Mouse (Mus musculus) C2C12 (cell line): ENCODE measurements at regions not wholly inside any gene's neighbourhood (a gene's known extent, or its start where the extent isn't known, plus 50 kb on each side); places are given as distances from the start of the nearest gene placed in this dataset.

Experiments
- CTCF ChIP-seq: IDR thresholded peaks from one replicate; pipeline ENCODE4 v1.5.1; 2011; ENCODE audit not compliant: control insufficient read depth, insufficient read depth, insufficient read length
- FOSL1 ChIP-seq: IDR thresholded peaks from one replicate; pipeline ENCODE4 v1.8.0; 2011; ENCODE audit warnings: mild to moderate bottlenecking, low read length; ENCODE audit not compliant: poor library complexity, insufficient read depth, severe bottlenecking
- MAX ChIP-seq: IDR thresholded peaks from one replicate; pipeline ENCODE4 v1.6.1; 2011; ENCODE audit warnings: mild to moderate bottlenecking, control low read depth
- MYOD1 ChIP-seq: IDR thresholded peaks from one replicate; pipeline ENCODE4 v1.6.1; 2011; ENCODE audit warnings: low read depth; ENCODE audit not compliant: control insufficient read depth, insufficient read length
- MYOG ChIP-seq: IDR thresholded peaks from one replicate; pipeline ENCODE4 v1.6.1; 2011; ENCODE audit not compliant: control insufficient read depth, insufficient read length; ENCODE audit errors: extremely low read depth
- USF1 ChIP-seq: IDR thresholded peaks from one replicate; pipeline ENCODE4 v1.6.1; 2011; ENCODE audit warnings: low read depth, mild to moderate bottlenecking, control low read depth, moderate library complexity

DNA sequence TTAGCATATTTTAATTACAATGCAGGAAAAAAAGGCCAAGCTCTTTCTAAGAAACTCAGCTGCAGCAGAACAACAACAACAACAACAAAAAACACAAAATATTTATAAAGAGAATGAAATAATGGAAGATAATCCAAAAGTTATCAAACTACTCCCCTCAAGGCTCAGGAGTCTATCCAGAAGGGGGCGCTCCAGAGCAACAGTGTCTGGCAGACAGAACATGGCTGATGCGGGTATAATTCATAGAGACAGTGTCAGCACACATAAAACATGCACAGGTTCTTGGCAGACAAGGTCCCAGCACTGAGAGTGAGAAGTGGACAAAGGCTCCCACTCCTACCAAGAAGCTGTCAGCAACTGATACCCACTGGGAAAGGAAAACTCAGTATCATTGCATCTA lies 173.9 kb downstream of the Epm2a start:
- TF ChIP-seq FOSL1 (no peak), CTCF (no peak), USF1 (no peak), MYOG (no peak), MAX (no peak), MYOD1 (no peak)
